Mouse (Mus musculus): ENCODE results near the gene Rnase4.

The Rnase4 gene
- long read RNA-seq, experiment 1, transcript Rnase4-201 (2 exons, 1,518 nt), result major isoform, 20 of 24 reads
- long read RNA-seq, experiment 1, partial matches to known transcripts, result 2 of 24 reads
- long read RNA-seq, experiment 1, other reads (novel, unspliced or antisense), result 0 of 24 reads
- long read RNA-seq, experiment 2, transcript Rnase4-201 (2 exons, 1,518 nt), result major isoform, 15 of 19 reads
- long read RNA-seq, experiment 2, partial matches to known transcripts, result 0 of 19 reads
- long read RNA-seq, experiment 2, other reads (novel, unspliced or antisense), result 3 of 19 reads

GRCm38 (mm10) chr14:51090921-51091900, at the start of gene Rnase4, which contains the start of gene Ang:
Gene Rnase4 (plus strand): TSS chr14:51091077.
Gene Ang (plus strand): TSS chr14:51091150.
- intact Hi-C loops (cut with DNase I), result no loop called here

GRCm38 (mm10) chr14:51041769-51042168, 49.1 kb upstream of the Rnase4 start, which contains the start of gene Rnase9:
Gene Rnase9 (minus strand): TSS chr14:51041869.
- intact Hi-C loops (cut with DNase I), result no loop called here

GRCm38 (mm10) chr14:51047846-51048245, 43.0 kb upstream of the Rnase4 start:
- intact Hi-C loops (cut with DNase I), result no loop called here

- intact Hi-C loops (cut with DNase I), result no loop called here
Measured at GRCm38 (mm10) chr14:51050063-51050462, 40.8 kb upstream of the Rnase4 start, which contains the start of gene Rnase11. Gene Rnase11 (minus strand): TSS chr14:51050163.

GRCm38 (mm10) chr14:51051941-51052340, 38.9 kb upstream of the Rnase4 start:
- intact Hi-C loops (cut with DNase I), result no loop called here

GRCm38 (mm10) chr14:51053176-51053575, 37.7 kb upstream of the Rnase4 start:
- intact Hi-C loops (cut with DNase I), result no loop called here

GRCm38 (mm10) chr14:51054243-51055237, 36.3 kb upstream of the Rnase4 start:
- intact Hi-C loops (cut with DNase I), result no loop called here

- intact Hi-C loops (cut with DNase I), result no loop called here
Measured at GRCm38 (mm10) chr14:51057401-51057831, 33.5 kb upstream of the Rnase4 start, which contains the start of gene Rnase12. Gene Rnase12 (minus strand): TSS chr14:51057661.

GRCm38 (mm10) chr14:51060761-51061160, 30.1 kb upstream of the Rnase4 start:
- intact Hi-C loops (cut with DNase I), result loop anchor here (5.0 kb wide), 1 partner anchor 83 kb away; no protein-coding TSS in a partner anchor

- intact Hi-C loops (cut with DNase I), result no loop called here
Measured at GRCm38 (mm10) chr14:51068956-51069355, 21.9 kb upstream of the Rnase4 start.

GRCm38 (mm10) chr14:51069617-51070016, 21.3 kb upstream of the Rnase4 start:
- intact Hi-C loops (cut with DNase I), result no loop called here

GRCm38 (mm10) chr14:51074335-51074734, 16.5 kb upstream of the Rnase4 start, which contains the start of gene Olfr750:
Gene Olfr750 (minus strand): TSS chr14:51074435.
- intact Hi-C loops (cut with DNase I), result no loop called here

GRCm38 (mm10) chr14:51079180-51079579, 11.7 kb upstream of the Rnase4 start:
- intact Hi-C loops (cut with DNase I), result no loop called here

- intact Hi-C loops (cut with DNase I), result no loop called here
Measured at GRCm38 (mm10) chr14:51081035-51081434, 9.8 kb upstream of the Rnase4 start.

- intact Hi-C loops (cut with DNase I), result no loop called here
Measured at GRCm38 (mm10) chr14:51082599-51083581, 8.0 kb upstream of the Rnase4 start.

GRCm38 (mm10) chr14:51083805-51084204, 7.1 kb upstream of the Rnase4 start:
- intact Hi-C loops (cut with DNase I), result no loop called here

- intact Hi-C loops (cut with DNase I), result loop anchor here (5.0 kb wide), 1 partner anchor 278 kb away; the partner anchor contains the start of genes Ccnb1ip1 and Parp2
Measured at GRCm38 (mm10) chr14:51085086-51085485, 5.8 kb upstream of the Rnase4 start.

- intact Hi-C loops (cut with DNase I), result loop anchor here (5.0 kb wide), 1 partner anchor 279 kb away; the partner anchor contains the start of genes Ccnb1ip1 and Parp2
Measured at GRCm38 (mm10) chr14:51085911-51086310, 5.0 kb upstream of the Rnase4 start.

- intact Hi-C loops (cut with DNase I), result loop anchor here (5.0 kb wide), 1 partner anchor 280 kb away; the partner anchor contains the start of genes Ccnb1ip1 and Parp2
Measured at GRCm38 (mm10) chr14:51087762-51088161, 3.1 kb upstream of the Rnase4 start.
